Mouse (Mus musculus) left cerebral cortex, adult 6 months (tissue): ENCODE measurements around the gene Trank1. TPM values are rescaled to one million over a fixed set of nuclear protein-coding genes. Genes with fewer than 3 reads are reported as not detected.

ENCODE experiments used
- long read RNA-seq, 2 experiments: library from polyadenylated mRNA; unstranded; transcript quantifications; one replicate each; pipeline ENCODE4 v2.0.0; 2019 to 2020
- polyA plus RNA-seq: library from polyadenylated mRNA; unstranded; fragments of <200 nt; fragmentation: Nextera tagmentation; gene quantifications from 2 replicates; pipeline ENCODE4 v1.2.3, GENCODE M21; 2021

Trank1 gene
- 5.6 and 21.4 TPM in 2 replicates for polyA plus RNA-seq
- long read RNA-seq, experiment 1, partial matches to known transcripts = 49 of 58 reads
- long read RNA-seq, experiment 1, other reads (novel, unspliced or antisense) = 9 of 58 reads
- long read RNA-seq, experiment 2, partial matches to known transcripts = 9 of 12 reads
- long read RNA-seq, experiment 2, other reads (novel, unspliced or antisense) = 3 of 12 reads

GRCm38 (mm10) chr9:111311031-111311842, at the start of gene Trank1:
Gene Trank1, plus strand, starts transcription at chr9:111311739.

DNA sequence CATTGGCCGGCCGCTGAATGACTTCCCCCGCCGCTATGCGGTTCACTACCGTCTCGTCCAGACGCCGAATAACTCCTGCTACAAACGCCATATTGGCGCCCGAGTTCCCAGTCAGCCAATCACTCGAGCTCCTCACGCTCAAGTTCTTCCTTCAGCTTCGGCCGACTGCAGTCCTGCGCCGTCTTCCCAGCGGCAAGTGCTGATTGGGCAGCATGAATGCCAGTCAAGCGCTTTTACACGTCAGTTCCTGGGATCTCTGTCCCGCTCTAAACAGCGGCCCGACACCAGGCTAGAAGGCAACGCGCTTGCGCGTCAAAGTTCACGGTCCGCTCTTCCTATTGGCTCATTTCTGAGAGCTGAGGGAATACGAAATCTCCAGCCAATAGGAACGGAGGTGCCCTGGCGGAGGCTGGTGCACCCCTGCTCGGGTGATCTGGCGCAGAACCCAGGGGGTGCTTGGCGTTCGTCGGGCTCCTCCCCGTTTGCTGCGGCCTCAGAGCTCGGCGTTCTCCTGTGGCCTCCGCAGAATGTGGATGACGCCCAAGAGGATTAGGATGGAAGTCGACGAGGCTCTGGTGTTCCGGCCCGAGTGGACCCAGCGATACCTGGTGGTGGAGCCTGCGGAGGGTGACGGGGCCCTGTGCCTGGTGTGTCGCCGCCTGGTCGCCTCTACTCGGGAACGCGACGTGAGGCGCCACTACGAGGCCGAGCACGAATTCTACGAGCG, 39.9 kb upstream of the Trank1 start, which contains the start of the genes Mlh1 and Epm2aip1:
Mlh1 (minus strand) TSS at position 358 of the 727 bp plus-strand sequence.
Epm2aip1 (plus strand) TSS at position 496 of the 727 bp plus-strand sequence.

GRCm38 (mm10) chr9:111438904-111439835, 127.6 kb downstream of the Trank1 start, which contains the start of gene Dclk3:
Gene Dclk3, plus strand, starts transcription at chr9:111439081.

Other genes with a start within 250 kb of the Trank1 start
- gene Lrrfip2, start 194.1 kb upstream of the Trank1 start, polyA plus RNA-seq = 23.4 and 32.5 TPM in 2 replicates
- gene Mlh1, start 39.9 kb upstream of the Trank1 start, polyA plus RNA-seq = 5.7 and 6.9 TPM in 2 replicates
- gene Epm2aip1, start 39.8 kb upstream of the Trank1 start, polyA plus RNA-seq = 16.7 and 23.9 TPM in 2 replicates
- gene Dclk3, start 127.3 kb downstream of the Trank1 start, polyA plus RNA-seq = 13.5 and 19.3 TPM in 2 replicates